Mouse (Mus musculus) E14TG2a.4 (cell line): ENCODE measurements around the gene Sumf1.

ENCODE experiments used
- CTCF ChIP-seq: conservative IDR thresholded peaks from 2 replicates; pipeline ENCODE4 v1.5.1; 2014; ENCODE audit warnings: low read length
- NANOG ChIP-seq: IDR thresholded peaks from 2 replicates; pipeline ENCODE4 v1.6.1; 2014; ENCODE audit warnings: borderline replicate concordance, low read length, mixed read lengths
- POU5F1 ChIP-seq: IDR thresholded peaks from 2 replicates; pipeline ENCODE4 v1.6.1; 2014; ENCODE audit warnings: low read length, borderline replicate concordance

- TF ChIP-seq CTCF (no peak), NANOG (no peak), POU5F1 (no peak)
These were observed 31.4 kb upstream of the Sumf1 start for GRCm38 (mm10) chr6:108216832-108217231.
